Mouse (Mus musculus): ENCODE data around the gene Chchd6.

- TF ChIP-seq NANOG (IDR thresholded peaks at IDR 0.05; ENCODE audit: borderline replicate concordance, low read length) = no peak
- TF ChIP-seq CTCF (conservative IDR thresholded peaks at IDR 0.05; ENCODE audit: low read length) = no peak
- TF ChIP-seq POU5F1 (IDR thresholded peaks at IDR 0.05; ENCODE audit: borderline replicate concordance, low read length) = no peak
These were observed 87.2 kb downstream of the Chchd6 start for GRCm38 (mm10) chr6:89508263-89508662.

All from E14TG2a.4 (cell line).